Mouse (Mus musculus) lung, postnatal 0 days (tissue): ENCODE data around the gene Slfn14.
"Not testable (repeated sequence)": the region's sequence is repeated elsewhere in the genome, so short reads cannot be mapped to it uniquely, and the experiment has no call there.

Experiments used
- CTCF ChIP-seq: IDR thresholded peaks from 2 replicates; pipeline ENCODE4 v1.5.1; 2016; ENCODE audit warnings: antibody characterized with exemption, mild to moderate bottlenecking
- EP300 ChIP-seq: IDR thresholded peaks from 2 replicates; pipeline ENCODE4 v1.6.1; 2016; ENCODE audit warnings: antibody characterized with exemption, mild to moderate bottlenecking, control low read depth

- not testable (repeated sequence) for TF ChIP-seq CTCF, EP300
Observed at GRCm38 (mm10) chr11:83257211-83257610, 29.3 kb downstream of the Slfn14 start.
